Mouse (Mus musculus): ENCODE data around the gene Snap47. TPM values are rescaled to one million over a fixed set of nuclear protein-coding genes. Genes with fewer than 3 reads are reported as not detected.
A peak's percentile ranks its signal among the peaks of the same experiment; 100 is the strongest.

Snap47 gene
- polyA plus RNA-seq, 1 experiment from 2014 or later: 558 TPM

DNA sequence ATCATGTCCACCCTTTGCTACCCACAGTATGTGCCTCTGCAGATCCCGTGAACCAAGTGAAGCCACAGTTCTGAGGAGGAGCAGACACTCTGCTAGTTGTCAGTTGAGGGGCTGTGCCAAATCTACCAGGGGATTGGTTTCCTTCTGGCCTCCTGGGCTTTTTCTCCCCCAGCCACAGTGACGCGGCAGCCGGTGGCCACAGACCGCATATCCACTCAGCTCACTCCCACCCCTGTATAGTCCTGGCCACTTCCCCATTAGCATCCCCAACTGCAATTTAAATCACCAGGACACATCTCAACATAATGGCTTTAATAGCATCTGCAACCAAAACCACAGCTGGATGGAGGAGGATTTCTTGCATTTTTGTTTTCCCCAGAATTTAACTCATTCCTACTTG, 32.3 kb downstream of the Snap47 start:
- Histone ChIP-seq H3K36me3 (peaks cover 53% of the 10 kb centered on the region), H3K4me2 (no peak overlapping the region), H3K27ac (replicated peaks) (no peak overlapping the region), H3K9me3 (no peaks in the 10 kb centered on the region), H3K9ac (no peak overlapping the region), H3K4me1 (replicated peaks) (no peaks in the 10 kb centered on the region; the same call in 1 of the 2 replicates), H3K4me3 (no peak overlapping the region), H3K27me3 (no peaks in the 10 kb centered on the region)
- 93% methylated on average over 5 of the region's 5 CpGs for WGBS
- ATAC-seq (ENCODE audit: low FRiP score, low read depth): no peak

- Histone ChIP-seq H3K9ac (no peak overlapping the region), H3K36me3 (peaks cover 27% of the 10 kb centered on the region), H3K4me2 (no peak overlapping the region), H3K27ac (replicated peaks) (no peak overlapping the region), H3K4me1 (replicated peaks) (peaks cover 8% of the 10 kb centered on the region), H3K27me3 (no peaks in the 10 kb centered on the region), H3K4me3 (no peak overlapping the region), H3K9me3 (no peaks in the 10 kb centered on the region)
- no peak for ATAC-seq (ENCODE audit: low FRiP score, low read depth)
- 89% methylated on average over 13 of the region's 13 CpGs for WGBS
These were observed 37.8 kb downstream of the Snap47 start for GRCm38 (mm10) chr11:59412999-59413863.

- H3K4me2 ChIP-seq: no peak overlapping the region
- H3K36me3 ChIP-seq: peaks cover 33% of the 10 kb centered on the region
- WGBS: 65% methylated on average over 6 of the region's 6 CpGs
- no peaks in the 10 kb centered on the region for H3K27me3 ChIP-seq
- no peak for ATAC-seq (ENCODE audit: low FRiP score, low read depth)
- H3K4me3 ChIP-seq: no peak overlapping the region
- 0 out of 2 replicates have a peak overlapping the region, but pooled peaks have one; percentile 25 for H3K27ac ChIP-seq (replicated peaks)
- H3K9ac ChIP-seq: no peak overlapping the region
- H3K4me1 ChIP-seq (replicated peaks): peaks cover 8% of the 10 kb centered on the region
- H3K9me3 ChIP-seq: no peaks in the 10 kb centered on the region
These were observed 38.9 kb downstream of the Snap47 start for GRCm38 (mm10) chr11:59412058-59412457.

DNA sequence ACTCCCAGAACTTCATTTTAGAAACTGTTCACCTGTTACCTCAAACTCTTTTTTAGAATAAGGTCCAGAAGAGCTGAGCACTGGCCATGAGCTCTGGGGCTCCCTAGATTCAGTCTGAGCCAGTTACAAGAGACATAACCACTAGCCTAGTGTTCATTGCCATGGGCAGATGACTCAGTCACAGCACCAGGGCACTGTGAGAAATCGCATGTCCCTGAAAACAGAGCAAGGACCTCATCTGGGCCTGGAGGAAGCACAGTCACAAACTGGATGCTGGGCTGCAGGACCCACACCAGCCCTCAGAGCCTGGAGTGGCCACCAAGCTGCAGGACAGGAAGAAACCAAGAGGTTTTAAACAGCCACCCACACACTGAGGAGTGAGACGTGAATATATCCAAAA, 40.1 kb downstream of the Snap47 start:
- H3K4me1 ChIP-seq (replicated peaks): peaks cover 8% of the 10 kb centered on the region
- no peaks in the 10 kb centered on the region for H3K27me3 ChIP-seq
- 90% methylated on average over 2 of the region's 2 CpGs for WGBS
- no peaks in the 10 kb centered on the region for H3K9me3 ChIP-seq
- H3K27ac ChIP-seq (replicated peaks): no peak overlapping the region
- no peak for ATAC-seq (ENCODE audit: low FRiP score, low read depth)
- H3K9ac ChIP-seq: no peak overlapping the region
- H3K4me3 ChIP-seq: no peak overlapping the region
- no peak overlapping the region for H3K4me2 ChIP-seq
- peaks cover 42% of the 10 kb centered on the region for H3K36me3 ChIP-seq

DNA sequence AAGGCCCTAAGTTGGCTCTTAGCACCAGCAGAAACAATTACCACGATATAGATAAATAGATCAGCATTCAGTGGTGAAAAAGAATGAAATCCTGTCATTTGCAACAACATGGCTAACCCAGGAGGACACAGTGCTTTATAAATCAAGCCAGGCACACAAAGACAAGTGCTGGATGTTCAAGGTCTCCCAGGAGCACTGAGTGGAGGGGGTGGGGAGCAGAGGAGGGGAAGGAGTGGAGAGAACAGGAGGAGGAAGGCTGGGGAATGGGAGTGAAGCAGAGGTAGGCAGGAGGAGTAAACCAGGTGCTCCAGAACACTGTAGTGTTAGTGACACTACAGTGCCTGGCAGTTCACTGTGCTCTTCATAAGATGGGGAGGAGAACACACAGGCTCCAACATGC, 45.2 kb downstream of the Snap47 start:
- H3K27ac ChIP-seq (replicated peaks): no peak overlapping the region
- H3K27me3 ChIP-seq: no peaks in the 10 kb centered on the region
- H3K4me3 ChIP-seq: no peak overlapping the region
- H3K9me3 ChIP-seq: no peaks in the 10 kb centered on the region
- H3K9ac ChIP-seq: no peak overlapping the region
- ATAC-seq (ENCODE audit: low FRiP score, low read depth): no peak
- H3K4me1 ChIP-seq (replicated peaks): no peaks in the 10 kb centered on the region
- peaks cover 39% of the 10 kb centered on the region for H3K36me3 ChIP-seq
- H3K4me2 ChIP-seq: no peak overlapping the region
- 64% methylated on average over 1 of the region's 1 CpGs for WGBS

- Histone ChIP-seq H3K36me3 (peaks cover 17% of the 10 kb centered on the region), H3K4me3 (no peak overlapping the region), H3K4me2 (no peak overlapping the region), H3K27ac (replicated peaks) (no peak overlapping the region), H3K27me3 (no peaks in the 10 kb centered on the region), H3K9ac (no peak overlapping the region), H3K9me3 (no peaks in the 10 kb centered on the region), H3K4me1 (replicated peaks) (no peaks in the 10 kb centered on the region)
- WGBS: 78% methylated on average over 2 of the region's 2 CpGs
- ATAC-seq (ENCODE audit: low FRiP score, low read depth): no peak
These were observed 50.1 kb downstream of the Snap47 start for GRCm38 (mm10) chr11:59400876-59401275.

GRCm38 (mm10) chr11:59399830-59400229, 51.2 kb downstream of the Snap47 start:
- no peak overlapping the region for H3K4me2 ChIP-seq
- no peak overlapping the region for H3K4me3 ChIP-seq
- peaks cover 11% of the 10 kb centered on the region; the same call in 1 of the 2 replicates for H3K36me3 ChIP-seq
- H3K9me3 ChIP-seq: no peaks in the 10 kb centered on the region
- H3K4me1 ChIP-seq (replicated peaks): no peaks in the 10 kb centered on the region
- H3K9ac ChIP-seq: no peak overlapping the region
- WGBS: 78% methylated on average over 8 of the region's 8 CpGs
- H3K27me3 ChIP-seq: no peaks in the 10 kb centered on the region
- no peak overlapping the region for H3K27ac ChIP-seq (replicated peaks)
- ATAC-seq (ENCODE audit: low FRiP score, low read depth): no peak

GRCm38 (mm10) chr11:59397536-59398371, 53.2 kb downstream of the Snap47 start:
- no peak overlapping the region for H3K9ac ChIP-seq
- H3K27ac ChIP-seq (replicated peaks): no peak overlapping the region
- H3K4me3 ChIP-seq: no peak overlapping the region
- 71% methylated on average over 22 of the region's 22 CpGs for WGBS
- no peak overlapping the region for H3K4me2 ChIP-seq
- H3K4me1 ChIP-seq (replicated peaks): no peaks in the 10 kb centered on the region
- ATAC-seq (ENCODE audit: low FRiP score, low read depth): no peak
- no peaks in the 10 kb centered on the region for H3K9me3 ChIP-seq
- peaks cover 5% of the 10 kb centered on the region; the same call in 1 of the 2 replicates for H3K36me3 ChIP-seq
- H3K27me3 ChIP-seq: no peaks in the 10 kb centered on the region

- Histone ChIP-seq H3K4me3 (no peak overlapping the region), H3K4me2 (no peak overlapping the region), H3K9me3 (no peaks in the 10 kb centered on the region), H3K27me3 (no peaks in the 10 kb centered on the region), H3K9ac (no peak overlapping the region), H3K4me1 (replicated peaks) (0 out of 2 replicates have a peak, but pooled peaks cover 3% of the 10 kb centered on the region), H3K36me3 (no peaks in the 10 kb centered on the region), H3K27ac (replicated peaks) (no peak overlapping the region)
- no peak for ATAC-seq (ENCODE audit: low FRiP score, low read depth)
- 86% methylated on average over 5 of the region's 5 CpGs for WGBS
These were observed 56.5 kb downstream of the Snap47 start for GRCm38 (mm10) chr11:59394451-59394850.

DNA sequence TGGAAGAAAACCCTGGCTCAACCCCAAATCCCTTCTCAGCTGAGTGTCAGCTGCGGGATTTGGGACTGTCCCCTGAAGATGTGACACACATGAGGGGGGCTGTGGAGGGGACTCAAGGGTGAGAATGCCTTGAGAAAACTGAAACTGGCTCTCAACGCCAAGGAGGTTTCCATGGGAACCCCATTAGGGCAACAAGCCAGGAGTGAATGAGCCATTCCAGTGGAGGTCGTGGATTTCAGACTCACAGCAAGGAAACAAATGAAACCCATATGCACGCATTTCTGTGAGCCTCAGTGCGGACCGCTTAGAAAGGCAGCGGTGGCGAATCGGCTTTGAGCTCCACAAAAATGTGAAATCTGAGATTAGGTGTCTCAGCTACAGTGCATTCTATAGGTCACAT, 57.4 kb downstream of the Snap47 start:
- peak overlapping the region; percentile 34; the same call in 1 of the 2 replicates for H3K27ac ChIP-seq (replicated peaks)
- H3K27me3 ChIP-seq: no peaks in the 10 kb centered on the region
- H3K9ac ChIP-seq: no peak overlapping the region
- ATAC-seq (ENCODE audit: low FRiP score, low read depth): peak; percentile 56; the same call in 1 of the 2 replicates
- no peak overlapping the region for H3K4me3 ChIP-seq
- H3K4me1 ChIP-seq (replicated peaks): 0 out of 2 replicates have a peak, but pooled peaks cover 3% of the 10 kb centered on the region
- H3K4me2 ChIP-seq: no peak overlapping the region
- WGBS: 27% methylated on average over 9 of the region's 9 CpGs
- H3K9me3 ChIP-seq: no peaks in the 10 kb centered on the region
- H3K36me3 ChIP-seq: no peaks in the 10 kb centered on the region

GRCm38 (mm10) chr11:59392300-59392699, 58.7 kb downstream of the Snap47 start:
- 74% methylated on average over 6 of the region's 6 CpGs for WGBS

DNA sequence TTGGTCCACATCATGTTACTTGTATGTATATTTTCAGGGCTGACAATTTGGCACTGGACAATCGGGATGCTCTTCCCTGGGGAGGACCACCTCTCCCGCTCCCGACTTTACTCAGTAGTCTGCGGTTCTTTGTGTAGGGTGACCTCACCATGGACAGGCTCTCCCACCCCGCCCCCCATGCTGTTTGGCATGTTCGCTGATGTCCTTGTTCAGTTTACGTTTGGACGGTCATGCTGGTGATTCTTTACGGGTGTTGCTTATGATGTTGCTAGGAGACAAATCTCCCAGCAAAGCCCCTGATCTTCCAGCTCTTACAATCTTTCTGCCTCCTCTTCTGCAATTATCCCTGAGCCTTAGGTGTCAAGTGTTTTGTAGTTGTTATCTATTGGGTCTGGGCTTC, 60.5 kb downstream of the Snap47 start:
- 55% methylated on average over 9 of the region's 9 CpGs for WGBS
- H3K4me2 ChIP-seq: no peak overlapping the region

More at GRCm38 (mm10) chr11:59392300-59392699, 58.7 kb downstream of the Snap47 start:
- no peak overlapping the region for H3K9ac ChIP-seq
- 0 out of 2 replicates have a peak, but pooled peaks cover 3% of the 10 kb centered on the region for H3K4me1 ChIP-seq (replicated peaks)
- no peak overlapping the region for H3K4me3 ChIP-seq
- no peaks in the 10 kb centered on the region for H3K9me3 ChIP-seq
- no peak overlapping the region for H3K4me2 ChIP-seq
- no peak for ATAC-seq (ENCODE audit: low FRiP score, low read depth)
- H3K36me3 ChIP-seq: no peaks in the 10 kb centered on the region
- no peaks in the 10 kb centered on the region for H3K27me3 ChIP-seq
- no peak overlapping the region for H3K27ac ChIP-seq (replicated peaks)

More for the DNA sequence above, 60.5 kb downstream of the Snap47 start:
- Histone ChIP-seq H3K9ac (no peak overlapping the region), H3K9me3 (no peaks in the 10 kb centered on the region), H3K4me1 (replicated peaks) (0 out of 2 replicates have a peak, but pooled peaks cover 3% of the 10 kb centered on the region), H3K36me3 (no peaks in the 10 kb centered on the region), H3K27me3 (no peaks in the 10 kb centered on the region), H3K27ac (replicated peaks) (no peak overlapping the region), H3K4me3 (no peak overlapping the region)
- ATAC-seq (ENCODE audit: low FRiP score, low read depth): no peak
